Mouse (Mus musculus) heart, adult 2 months (tissue): Measurements from ENCODE around the gene Odf3b.

Experiments
- CTCF ChIP-seq: fragments of 200-600 bp; IDR thresholded peaks from 2 replicates; pipeline ENCODE4 v1.8.1; 2022; ENCODE audit warnings: antibody characterized with exemption, mild to moderate bottlenecking, moderate library complexity
- EP300 ChIP-seq: fragments of 200-500 bp; IDR thresholded peaks from 2 replicates; pipeline ENCODE4 v1.6.1; 2011; ENCODE audit warnings: low read depth, low read length, control low read depth; ENCODE audit not compliant: insufficient read depth
- POLR2A ChIP-seq: fragments of 200-500 bp; IDR thresholded peaks from 2 replicates; pipeline ENCODE4 v1.6.1; 2011; ENCODE audit warnings: mild to moderate bottlenecking, low read depth, low read length, control low read depth; ENCODE audit not compliant: insufficient read depth

GRCm38 (mm10) chr15:89410118-89410517 lies 31.0 kb upstream of the Odf3b start, which contains the start of gene Syce3:
- TF ChIP-seq POLR2A, result no peak
- TF ChIP-seq CTCF, result no peak
- TF ChIP-seq EP300, result no peak
